Comparison of ENCODE assay signal across 25 mouse cellular contexts in genomic region chr12:107876237-107876636, GRCm38 (mm10).
DNase-seq lines count a peak whose midpoint lies in the region; ATAC-seq and TF ChIP-seq lines count a peak whose summit lies in the region.
"Had no signal": no experiment of that assay in that cellular context is flagged by ENCODE, and none has a peak within 500 bp of the region (broad histone marks: within the 10 kb centered on the region; RNA-seq: fewer than 3 reads in every experiment).

No protein-coding gene starts in this region.

- 45% methylated on average over 9 of the region's 9 CpGs for WGBS in embryonic facial prominence, embryonic 13.5 days
- WGBS in embryonic facial prominence, embryonic 10.5 days, result 87% methylated on average over 9 of the region's 9 CpGs
- WGBS in midbrain, embryonic 11.5 days, result 90% methylated on average over 9 of the region's 9 CpGs
- WGBS in midbrain, postnatal 0 days, result 83% methylated on average over 9 of the region's 9 CpGs
- 25% methylated on average over 9 of the region's 9 CpGs for WGBS in limb, embryonic 13.5 days

- 0 out of 2 replicates have a peak, but pooled peaks cover 3% of the 10 kb centered on the region for H3K9me3 ChIP-seq in embryonic facial prominence, embryonic 13.5 days
- H3K9me3 ChIP-seq in embryonic facial prominence, embryonic 10.5 days, result peaks cover 8% of the 10 kb centered on the region; the same call in 1 of the 2 replicates
- peaks cover 5% of the 10 kb centered on the region; the same call in 1 of the 2 replicates for H3K9me3 ChIP-seq in midbrain, embryonic 11.5 days (ENCODE audit: control insufficient read depth, low read length)
- H3K9me3 ChIP-seq in midbrain, postnatal 0 days (ENCODE audit: low read length), result no peaks in the 10 kb centered on the region
- peaks cover 7% of the 10 kb centered on the region; the same call in 1 of the 2 replicates for H3K9me3 ChIP-seq in limb, embryonic 13.5 days
- H3K9me3 ChIP-seq: hindbrain, embryonic 15.5 days; liver, embryonic 15.5 days; midbrain, embryonic 15.5 days had no signal

- H3K4me2 ChIP-seq in embryonic facial prominence, embryonic 13.5 days, result no peak overlapping the region; the same call in 1 of the 2 replicates
- H3K4me2 ChIP-seq in midbrain, embryonic 11.5 days, result no peak overlapping the region
- no peak overlapping the region for H3K4me2 ChIP-seq in midbrain, postnatal 0 days (ENCODE audit: low read depth, low read length, poor library complexity, severe bottlenecking)
- peak overlapping the region; percentile 30 for H3K4me2 ChIP-seq in limb, embryonic 13.5 days (replicated peaks)
- H3K4me2 ChIP-seq: hindbrain, embryonic 15.5 days; liver, embryonic 15.5 days; lung, embryonic 14.5 days; midbrain, embryonic 15.5 days; neural tube, embryonic 12.5 days had no signal

- no peaks in the 10 kb centered on the region for H3K36me3 ChIP-seq in embryonic facial prominence, embryonic 13.5 days
- no peaks in the 10 kb centered on the region for H3K36me3 ChIP-seq in embryonic facial prominence, embryonic 10.5 days (replicated peaks)
- H3K36me3 ChIP-seq in midbrain, embryonic 11.5 days (ENCODE audit: control insufficient read depth, insufficient read depth, low read length), result no peaks in the 10 kb centered on the region
- no peaks in the 10 kb centered on the region for H3K36me3 ChIP-seq in midbrain, postnatal 0 days (ENCODE audit: insufficient read depth, low read length)
- H3K36me3 ChIP-seq in limb, embryonic 13.5 days, result no peaks in the 10 kb centered on the region
- H3K36me3 ChIP-seq: hindbrain, embryonic 10.5 days; hindbrain, embryonic 15.5 days; liver, embryonic 15.5 days; midbrain, embryonic 15.5 days; neural tube, embryonic 12.5 days had no signal

- H3K4me3 ChIP-seq in embryonic facial prominence, embryonic 13.5 days, result no peak overlapping the region
- H3K4me3 ChIP-seq in embryonic facial prominence, embryonic 10.5 days, result no peak overlapping the region
- no peak overlapping the region for H3K4me3 ChIP-seq in midbrain, embryonic 11.5 days (ENCODE audit: low read depth, low read length)
- no peak overlapping the region for H3K4me3 ChIP-seq in midbrain, postnatal 0 days (ENCODE audit: low read depth, low read length)
- H3K4me3 ChIP-seq in limb, embryonic 13.5 days, result no peak overlapping the region
- H3K4me3 ChIP-seq: gastrocnemius, adult 2 months; hindbrain, embryonic 10.5 days; hindbrain, embryonic 15.5 days; liver, embryonic 15.5 days; midbrain, embryonic 15.5 days; neural tube, embryonic 12.5 days had no signal

- 0 out of 2 replicates have a peak overlapping the region, but pooled peaks have one; percentile 52 for H3K27ac ChIP-seq in embryonic facial prominence, embryonic 13.5 days
- H3K27ac ChIP-seq in embryonic facial prominence, embryonic 10.5 days (replicated peaks), result no peak overlapping the region
- no peak overlapping the region for H3K27ac ChIP-seq in midbrain, embryonic 11.5 days (ENCODE audit: low read depth, low read length)
- no peak overlapping the region for H3K27ac ChIP-seq in midbrain, postnatal 0 days (ENCODE audit: low read depth, low read length)
- H3K27ac ChIP-seq in limb, embryonic 13.5 days, result peak overlapping the region; percentile 70; the same call in 1 of the 2 replicates
- H3K27ac ChIP-seq: gastrocnemius, adult 2 months; hindbrain, embryonic 10.5 days; hindbrain, embryonic 15.5 days; liver, embryonic 15.5 days; midbrain, embryonic 15.5 days; neural tube, embryonic 12.5 days had no signal

- no peak for TF ChIP-seq CTCF in midbrain, postnatal 0 days (IDR thresholded peaks at IDR 0.05)

- no peak for ATAC-seq in embryonic facial prominence, embryonic 13.5 days (ENCODE audit: insufficient number of reproducible peaks, insufficient read depth, low FRiP score, low TSS enrichment, low read depth)
- ATAC-seq in midbrain, embryonic 11.5 days (ENCODE audit: low FRiP score), result no peak
- ATAC-seq in midbrain, postnatal 0 days (ENCODE audit: low FRiP score), result no peak
- peak; percentile 85 for ATAC-seq in limb, embryonic 13.5 days (ENCODE audit: low FRiP score, low read depth)
- ATAC-seq: activated CD4-positive, CD25-positive, alpha-beta regulatory T cell, adult 4 months; inflammation-experienced regulatory T-cells, adult 6 months; midbrain, embryonic 15.5 days had no signal

- peaks cover 36% of the 10 kb centered on the region for H3K4me1 ChIP-seq in embryonic facial prominence, embryonic 13.5 days
- H3K4me1 ChIP-seq in embryonic facial prominence, embryonic 10.5 days, result peaks cover 6% of the 10 kb centered on the region; the same call in 1 of the 2 replicates
- H3K4me1 ChIP-seq in midbrain, embryonic 11.5 days (ENCODE audit: control insufficient read depth, insufficient read depth, low read length), result no peaks in the 10 kb centered on the region
- no peaks in the 10 kb centered on the region for H3K4me1 ChIP-seq in midbrain, postnatal 0 days (ENCODE audit: insufficient read depth, low read length)
- H3K4me1 ChIP-seq in limb, embryonic 13.5 days, result peaks cover 33% of the 10 kb centered on the region
- H3K4me1 ChIP-seq: hindbrain, embryonic 10.5 days; hindbrain, embryonic 15.5 days; liver, embryonic 15.5 days; midbrain, embryonic 15.5 days; neural tube, embryonic 12.5 days had no signal

- H3K9ac ChIP-seq in embryonic facial prominence, embryonic 13.5 days, result no peak overlapping the region
- H3K9ac ChIP-seq in midbrain, embryonic 11.5 days (ENCODE audit: low read length), result no peak overlapping the region
- no peak overlapping the region for H3K9ac ChIP-seq in midbrain, postnatal 0 days (replicated peaks; ENCODE audit: low read length, poor library complexity, severe bottlenecking)
- H3K9ac ChIP-seq in limb, embryonic 13.5 days, result no peak overlapping the region
- H3K9ac ChIP-seq: hindbrain, embryonic 15.5 days; liver, embryonic 15.5 days; lung, embryonic 14.5 days; midbrain, embryonic 15.5 days; neural tube, embryonic 12.5 days had no signal

- DNase-seq in embryonic facial prominence, embryonic 10.5 days (ENCODE audit: low spot score), result no peak
- DNase-seq in midbrain, embryonic 11.5 days (ENCODE audit: low spot score, missing footprints), result peak; percentile 17
- no peak for DNase-seq in midbrain, postnatal 0 days (ENCODE audit: low spot score)
- no peak for DNase-seq in thymus, postnatal 10 days (ENCODE audit: low spot score in 2 of 2)
- DNase-seq in urinary bladder, postnatal 14 days (ENCODE audit: low spot score), result no peak
- DNase-seq: adrenal gland, adult 2 months; cerebellum, adult 11 months; cerebellum, adult 9-11 months; embryo, embryonic 11 days; gastrocnemius, adult 2 months; heart, postnatal 14 days; kidney, adult 11 months; kidney, postnatal 14 days; lung, embryonic 14.5 days; lung, postnatal 14 days had no signal

- no peaks in the 10 kb centered on the region for H3K27me3 ChIP-seq in embryonic facial prominence, embryonic 13.5 days
- H3K27me3 ChIP-seq in embryonic facial prominence, embryonic 10.5 days (replicated peaks; ENCODE audit: low read depth, poor library complexity, severe bottlenecking), result no peaks in the 10 kb centered on the region
- no peaks in the 10 kb centered on the region for H3K27me3 ChIP-seq in midbrain, embryonic 11.5 days (ENCODE audit: control insufficient read depth, insufficient read depth, low read length)
- no peaks in the 10 kb centered on the region for H3K27me3 ChIP-seq in midbrain, postnatal 0 days (ENCODE audit: insufficient read depth, low read length)
- no peaks in the 10 kb centered on the region for H3K27me3 ChIP-seq in limb, embryonic 13.5 days
- H3K27me3 ChIP-seq: CH12.LX; hindbrain, embryonic 15.5 days; liver, embryonic 15.5 days; midbrain, embryonic 15.5 days; neural tube, embryonic 12.5 days had no signal

Comparison
In these comparisons a context has a peak if more than half of its experiments do, and no peak if none do; other contexts are left out.
1. H3K27ac ChIP-seq: peak in embryonic facial prominence, embryonic 13.5 days (single experiment) and limb, embryonic 13.5 days (single experiment); none in embryonic facial prominence, embryonic 10.5 days (single experiment), midbrain, embryonic 11.5 days (single experiment) and midbrain, postnatal 0 days (single experiment).